Mouse (Mus musculus) spleen, adult 10 weeks (tissue): ENCODE results near the gene Zfhx3. TPM values are rescaled to one million over a fixed set of nuclear protein-coding genes. Genes with fewer than 3 reads are reported as not detected.

Source experiments
- polyA plus RNA-seq: library from polyadenylated mRNA; stranded (reverse); fragments of 350-450 nt; fragmentation: Illumina TruSeq; extraction: RNeasy Lipid Tissue Mini Kit (QIAGEN cat#74804); gene quantifications from one replicate; pipeline ENCODE4 v1.2.3, GENCODE M21; 2015; ENCODE audit warnings: low replicate concordance; ENCODE audit not compliant: insufficient read depth

Zfhx3 gene
- 1.3 TPM for polyA plus RNA-seq

GRCm38 (mm10) chr8:107941922-107942694 is at the start of gene Zfhx3:
TSS of gene Zfhx3 (plus strand) at chr8:107942644.

